Mouse (Mus musculus) liver (tissue): ENCODE measurements around the gene Oat.

ENCODE experiments used
- DNase-seq: peaks from one replicate; pipeline ENCODE4 v3.0.0-alpha.2; 2020; ENCODE audit warnings: mixed read lengths

Oat gene

GRCm38 (mm10) chr7:132593762-132594161 is 17.6 kb upstream of the Oat start:
- no peak for DNase-seq

- no peak for DNase-seq
Measured at GRCm38 (mm10) chr7:132589610-132590009, 13.4 kb upstream of the Oat start.

- no peak for DNase-seq
Measured at GRCm38 (mm10) chr7:132587167-132587566, 11.0 kb upstream of the Oat start.

- DNase-seq, result no peak
Measured at GRCm38 (mm10) chr7:132585695-132586491, 9.7 kb upstream of the Oat start.

- DNase-seq, result no peak
Measured at GRCm38 (mm10) chr7:132581441-132581840, 5.2 kb upstream of the Oat start.

- no peak for DNase-seq
Measured at GRCm38 (mm10) chr7:132580511-132580910, 4.3 kb upstream of the Oat start.

- DNase-seq, result no peak
Measured at GRCm38 (mm10) chr7:132576891-132577290, 693 bp upstream of the Oat start.

GRCm38 (mm10) chr7:132575623-132576022 is 575 bp downstream of the Oat start:
- DNase-seq, result peak; percentile 89

- DNase-seq, result no peak
Measured at GRCm38 (mm10) chr7:132574646-132575045, 1.6 kb downstream of the Oat start.

- DNase-seq, result no peak
Measured at GRCm38 (mm10) chr7:132573205-132573604, 3.0 kb downstream of the Oat start.

GRCm38 (mm10) chr7:132572738-132573137 is 3.5 kb downstream of the Oat start:
- DNase-seq, result no peak

GRCm38 (mm10) chr7:132571481-132571880 is 4.7 kb downstream of the Oat start:
- no peak for DNase-seq

GRCm38 (mm10) chr7:132570071-132570470 is 6.1 kb downstream of the Oat start:
- DNase-seq, result peak; percentile 74

GRCm38 (mm10) chr7:132568817-132569216 is 7.4 kb downstream of the Oat start:
- no peak for DNase-seq

- DNase-seq, result no peak
Measured at GRCm38 (mm10) chr7:132565831-132566230, 10.4 kb downstream of the Oat start.

- no peak for DNase-seq
Measured at GRCm38 (mm10) chr7:132559138-132559766, 16.9 kb downstream of the Oat start.

GRCm38 (mm10) chr7:132558141-132558736 is 18.0 kb downstream of the Oat start:
- peak; percentile 66 for DNase-seq

GRCm38 (mm10) chr7:132556575-132556974 is 19.6 kb downstream of the Oat start:
- DNase-seq, result no peak

GRCm38 (mm10) chr7:132555911-132556310 is 20.3 kb downstream of the Oat start:
- DNase-seq, result no peak

GRCm38 (mm10) chr7:132554091-132554490 is 22.1 kb downstream of the Oat start:
- no peak for DNase-seq

GRCm38 (mm10) chr7:132551351-132552126 is 24.7 kb downstream of the Oat start:
- peak; percentile 94 for DNase-seq

GRCm38 (mm10) chr7:132547126-132547525 is 29.1 kb downstream of the Oat start:
- no peak for DNase-seq

GRCm38 (mm10) chr7:132542427-132542826 is 33.8 kb downstream of the Oat start:
- DNase-seq, result no peak
